Mouse (Mus musculus) MN1 (cell line): ENCODE measurements around the gene Lemd1.

Experiments
- DNase-seq: peaks from one replicate; pipeline ENCODE4 v3.0.0-alpha.2; 2016; ENCODE audit warnings: low spot score

Lemd1 gene

DNA sequence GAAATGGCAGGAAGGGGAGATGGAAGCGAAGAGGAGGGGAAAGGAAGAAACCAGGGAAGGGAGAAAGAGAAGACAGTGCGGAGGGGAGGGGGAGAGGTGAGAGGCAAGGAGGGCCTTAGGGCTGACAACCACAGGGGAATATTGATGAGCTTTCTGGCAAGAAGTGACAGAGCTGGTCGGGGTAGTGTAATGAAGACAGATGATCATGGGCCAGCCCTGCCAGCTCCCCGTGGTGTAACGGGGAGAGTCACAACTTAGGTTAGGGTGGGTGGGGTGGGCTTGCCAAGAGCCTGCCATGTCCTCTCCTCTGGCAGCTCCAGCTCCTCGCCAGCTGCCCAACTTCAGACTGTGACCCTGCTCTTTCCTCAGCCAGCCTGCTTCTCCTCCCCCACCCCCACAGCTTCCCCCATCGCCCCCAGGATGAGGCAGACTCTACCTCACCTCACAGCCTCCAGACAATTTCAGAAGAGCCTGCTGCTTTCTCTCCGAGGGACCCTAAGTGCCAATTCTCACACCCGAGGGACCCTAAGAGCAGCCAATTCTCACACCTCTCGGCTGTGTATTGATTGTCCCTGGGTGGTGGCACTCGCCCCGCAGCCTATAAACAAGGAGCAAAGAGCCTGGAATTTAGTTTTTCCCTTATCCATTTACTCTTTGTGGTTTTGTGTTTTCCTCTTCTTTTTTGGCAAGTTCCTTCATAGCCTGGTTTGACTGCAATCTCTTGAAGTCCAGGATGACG, 26.3 kb upstream of the Lemd1 start:
- DNase-seq, result no peak

DNA sequence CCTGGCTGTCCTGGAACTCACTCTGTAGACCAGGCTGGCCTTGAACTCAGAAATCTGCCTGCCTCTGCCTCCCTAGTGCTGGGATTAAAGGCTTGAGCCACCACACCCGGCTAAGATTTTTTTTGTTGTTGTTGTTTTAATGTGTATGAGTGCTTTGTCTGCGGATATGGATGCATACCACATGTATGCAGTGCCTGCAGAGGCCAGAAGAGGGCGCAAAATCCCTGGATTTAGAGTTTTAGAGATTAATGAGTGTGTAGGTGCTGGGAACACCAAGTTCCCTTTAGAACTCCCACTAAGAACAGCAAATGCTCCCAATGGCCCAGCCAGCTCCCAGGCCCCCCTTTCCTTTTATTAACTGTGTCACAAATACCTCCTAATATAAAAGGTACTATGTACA, 25.4 kb upstream of the Lemd1 start:
- no peak for DNase-seq

DNA sequence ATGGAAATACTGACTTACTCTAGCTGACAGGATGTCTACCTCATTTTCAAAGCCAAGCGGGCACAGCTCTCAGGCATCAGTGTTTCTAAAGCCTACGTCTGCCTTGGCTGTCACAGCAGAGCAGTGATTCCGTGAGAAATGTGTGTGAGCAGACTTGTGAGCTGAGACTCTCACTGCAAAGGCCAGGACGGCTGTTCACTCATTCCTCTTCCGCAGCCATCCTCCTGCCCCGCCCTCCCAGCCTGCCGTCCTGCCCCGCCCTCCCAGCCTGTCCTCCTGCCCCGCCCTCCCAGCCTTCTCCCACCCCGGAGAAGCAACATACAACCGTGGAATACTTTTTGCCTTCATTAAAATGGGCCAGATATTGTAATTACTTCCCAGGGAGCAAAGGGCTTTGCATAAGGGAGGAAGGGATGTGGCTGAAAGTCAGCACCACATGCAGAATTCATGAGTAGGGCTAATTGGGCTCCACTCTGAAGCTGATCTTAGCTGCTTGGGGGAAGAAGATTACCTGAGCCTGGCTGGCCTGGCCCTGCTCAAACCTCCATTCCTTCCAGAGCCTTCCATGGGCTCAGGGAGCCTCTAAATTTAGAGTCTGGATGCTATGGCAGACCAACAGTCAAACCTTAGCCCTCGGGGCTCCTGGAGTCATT, 23.0 kb upstream of the Lemd1 start:
- DNase-seq, result no peak

DNA sequence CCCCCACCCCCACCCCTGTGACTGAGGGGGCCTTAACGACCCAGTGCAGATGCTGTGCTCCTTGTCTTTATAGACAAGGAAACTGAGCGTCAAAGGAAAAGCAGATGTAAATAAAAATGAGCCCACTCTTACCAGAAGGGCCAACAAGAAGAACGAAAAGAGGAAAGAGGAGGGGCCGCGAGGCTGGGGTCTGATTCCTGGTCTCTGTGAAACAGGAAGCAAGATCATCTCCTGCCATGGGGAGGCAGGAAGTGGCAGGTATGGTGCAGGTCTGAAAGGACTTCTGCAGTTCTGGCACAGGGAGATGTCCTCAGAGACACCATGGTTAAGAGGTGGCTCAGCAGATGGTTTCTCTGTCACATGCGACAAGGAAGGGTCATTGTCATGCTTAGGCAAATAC, 20.5 kb upstream of the Lemd1 start:
- no peak for DNase-seq

DNA sequence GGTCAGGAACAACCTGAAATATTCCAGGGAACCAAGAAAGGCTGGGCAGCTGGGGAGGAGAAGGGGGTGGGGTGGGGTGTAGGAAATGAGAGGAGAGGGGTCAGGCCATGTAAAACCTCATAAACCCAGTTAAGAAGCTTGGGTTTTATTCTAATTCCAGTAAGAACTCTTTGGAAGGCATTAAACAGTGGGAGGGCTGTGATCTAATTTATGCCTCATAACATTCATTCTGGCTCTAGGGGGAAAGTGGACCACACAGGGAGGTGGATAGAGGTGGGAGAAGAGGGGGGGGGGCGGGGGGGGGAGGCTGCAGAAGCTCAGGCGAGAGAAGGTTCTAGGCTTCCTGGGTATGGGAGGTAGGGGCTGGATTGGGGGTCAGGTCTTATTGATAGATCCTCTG, 19.6 kb upstream of the Lemd1 start:
- DNase-seq, result no peak

DNA sequence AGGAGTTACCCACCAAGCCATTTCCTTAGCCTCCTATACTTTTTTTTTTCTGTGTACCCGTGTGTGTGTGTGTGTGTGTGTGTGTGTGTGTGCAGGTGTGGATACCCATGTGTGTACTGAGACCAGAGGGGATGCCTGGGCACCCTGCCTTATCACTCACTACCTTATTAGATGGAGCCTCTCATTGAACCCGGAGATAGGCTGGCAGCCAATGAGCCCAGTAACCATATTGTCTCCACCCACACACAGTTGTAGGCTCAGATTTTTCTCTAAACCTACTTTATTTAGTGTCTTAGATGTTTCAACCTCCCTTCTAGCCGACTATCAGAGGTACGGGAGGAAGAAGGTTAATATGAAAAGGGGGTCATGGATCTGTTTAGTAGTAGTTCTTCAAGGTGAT, 4.9 kb upstream of the Lemd1 start:
- no peak for DNase-seq

DNA sequence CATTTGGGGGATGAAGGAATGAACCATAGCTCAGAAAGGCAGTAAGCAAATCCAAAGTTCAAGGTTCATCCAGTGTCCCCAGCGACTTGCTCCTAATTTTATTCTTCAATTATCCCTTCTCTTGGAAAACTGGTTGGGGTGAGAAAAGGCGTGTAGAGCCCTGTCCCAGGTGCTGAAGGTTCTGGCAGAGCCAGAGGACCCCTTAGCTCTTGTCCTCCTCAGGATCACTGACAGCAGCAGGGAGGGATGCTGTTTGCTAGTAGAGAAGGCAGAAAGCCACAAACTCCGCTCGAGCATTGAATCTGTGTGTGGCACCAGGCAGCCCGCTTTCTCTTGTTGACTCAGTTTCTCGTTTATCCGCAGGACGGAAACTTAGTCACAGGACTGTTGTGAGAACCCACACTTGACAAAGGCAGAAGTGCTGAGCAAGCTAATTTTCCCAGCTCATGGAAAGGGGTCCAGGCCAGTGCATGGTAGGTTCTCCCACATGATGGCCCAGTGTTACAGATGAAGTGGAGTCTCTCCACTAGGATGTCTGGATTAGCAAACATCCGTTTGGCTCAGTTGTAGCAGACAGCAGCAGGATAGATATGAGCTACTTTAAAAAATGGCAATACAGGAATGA, 2.7 kb upstream of the Lemd1 start:
- no peak for DNase-seq

DNA sequence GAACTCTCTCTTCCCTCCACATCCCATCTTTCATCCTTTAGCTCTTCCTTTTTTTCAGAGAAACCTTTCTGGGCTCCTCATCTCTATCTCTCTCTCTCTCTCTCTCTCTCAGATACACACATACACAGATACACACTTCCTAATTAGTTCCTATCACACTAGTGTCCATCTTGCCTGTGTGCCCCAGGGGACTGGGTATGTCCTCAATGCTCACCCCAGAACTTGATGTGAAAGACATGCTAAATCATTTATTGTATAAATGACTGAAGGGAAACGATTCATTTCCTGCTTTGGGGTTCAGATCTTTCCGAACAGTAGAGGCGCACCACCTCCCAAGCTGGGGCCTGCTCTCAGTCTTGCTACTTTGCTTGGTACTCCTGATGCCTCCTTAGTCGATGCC, 2.0 kb upstream of the Lemd1 start:
- no peak for DNase-seq

DNA sequence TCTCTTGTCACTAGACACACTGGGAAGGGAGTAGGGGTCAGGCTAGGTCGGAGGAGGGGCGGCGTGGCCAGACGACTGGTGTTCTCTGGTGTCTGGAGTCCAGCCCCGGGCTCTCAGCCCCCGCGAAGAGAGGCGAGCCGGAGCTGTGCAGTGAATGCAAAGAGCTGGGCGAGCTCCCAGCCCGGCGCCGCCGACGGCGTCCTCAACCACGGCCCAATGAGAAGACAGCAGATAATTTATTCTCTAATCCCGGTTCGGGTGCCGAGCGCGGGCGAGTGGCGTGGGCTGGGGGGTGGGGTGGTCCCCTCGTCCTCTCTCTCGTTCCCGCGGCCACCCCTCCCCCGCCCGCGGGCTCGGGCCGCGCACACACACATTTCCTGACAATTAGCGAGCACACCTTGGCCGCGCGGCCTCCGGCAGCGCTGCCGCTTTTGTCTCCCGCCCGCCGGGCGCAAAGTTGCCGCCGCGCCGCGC, 1.2 kb upstream of the Lemd1 start:
- no peak for DNase-seq

DNA sequence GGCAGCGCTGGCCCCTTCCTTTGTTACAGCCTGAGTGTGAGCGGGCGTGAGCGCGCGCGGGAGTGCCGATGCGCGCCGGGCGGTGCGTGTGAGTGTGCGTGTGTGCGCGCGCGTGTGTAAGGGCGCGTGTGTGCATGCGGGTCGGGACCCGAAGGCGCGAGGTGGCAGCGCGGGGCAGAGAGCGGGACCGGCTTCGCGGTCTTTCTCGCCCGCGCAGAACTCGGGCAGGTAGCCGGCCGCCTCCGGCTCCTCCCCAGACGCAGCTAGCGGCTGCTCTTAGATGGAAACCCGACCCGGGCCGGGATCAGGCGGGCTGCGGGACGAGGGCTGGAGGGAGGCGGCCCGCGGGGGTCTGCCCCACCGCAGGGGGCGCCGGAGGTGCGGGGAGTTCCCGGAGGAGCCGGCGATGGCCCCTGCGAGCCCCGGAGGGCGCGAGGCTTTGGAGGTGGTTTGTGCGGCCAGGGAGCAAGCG, 574 bp upstream of the Lemd1 start:
- no peak for DNase-seq

DNA sequence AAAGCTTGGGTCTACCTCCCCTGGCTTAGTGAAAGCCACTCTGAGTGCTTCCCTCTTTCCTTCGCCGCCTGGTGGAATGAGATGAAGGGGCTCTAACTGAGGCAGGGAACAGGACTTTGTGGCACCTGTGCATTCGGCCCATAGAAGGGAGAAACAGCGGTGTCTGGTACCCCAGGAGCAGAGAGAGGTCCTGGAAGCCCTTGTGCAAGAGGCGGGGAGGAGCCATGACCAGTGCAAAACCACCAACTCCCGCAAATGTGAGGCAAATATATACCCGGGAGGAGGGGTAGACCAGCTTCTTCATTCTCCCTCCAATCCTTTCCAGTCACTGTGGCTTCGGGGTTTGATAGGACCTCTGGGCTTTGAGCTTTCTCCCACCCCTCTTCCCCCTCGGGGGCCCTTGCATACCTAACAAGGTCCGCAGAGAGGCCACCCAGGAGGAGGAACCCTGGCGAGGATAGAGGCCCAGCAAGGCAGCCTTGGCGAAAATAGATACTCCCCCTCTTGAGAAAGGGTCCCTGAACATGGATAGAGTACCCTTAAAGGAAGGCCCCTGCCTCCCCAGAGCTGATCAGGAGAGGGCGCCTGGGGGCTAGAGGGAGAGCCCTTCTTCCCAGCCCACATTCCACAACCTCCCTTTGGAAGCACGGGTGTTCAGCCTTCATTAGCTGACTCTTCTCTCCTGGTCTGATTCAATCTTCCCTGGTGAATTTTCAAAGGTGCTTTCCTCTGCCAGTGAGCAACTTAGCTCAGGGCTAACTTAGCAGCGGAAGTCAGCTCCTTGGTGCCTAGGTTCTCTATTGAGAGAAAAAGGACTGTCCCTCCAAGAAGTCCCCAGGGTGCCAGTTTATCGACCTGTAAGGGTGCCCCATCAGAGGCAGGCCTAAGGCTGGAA, 802 bp downstream of the Lemd1 start:
- no peak for DNase-seq

DNA sequence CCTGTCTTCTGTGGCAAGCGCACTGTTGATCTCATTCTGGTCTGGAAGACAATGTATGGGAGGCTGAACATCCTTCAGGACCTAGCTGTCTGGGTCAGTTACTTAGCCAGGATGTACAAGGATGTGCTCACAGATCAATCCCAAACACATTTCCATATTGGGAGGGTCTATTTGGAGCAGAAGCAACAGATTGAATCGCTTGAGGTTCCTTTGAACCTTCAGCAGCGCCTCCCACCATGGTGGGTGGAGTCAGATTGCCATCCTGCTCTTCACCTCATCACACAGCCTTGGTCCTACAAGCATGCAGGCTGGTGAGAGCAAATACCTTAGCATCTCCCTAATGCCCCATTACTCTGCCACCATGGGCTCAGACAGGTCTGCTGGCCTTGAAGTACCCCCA, 2.6 kb downstream of the Lemd1 start:
- no peak for DNase-seq

DNA sequence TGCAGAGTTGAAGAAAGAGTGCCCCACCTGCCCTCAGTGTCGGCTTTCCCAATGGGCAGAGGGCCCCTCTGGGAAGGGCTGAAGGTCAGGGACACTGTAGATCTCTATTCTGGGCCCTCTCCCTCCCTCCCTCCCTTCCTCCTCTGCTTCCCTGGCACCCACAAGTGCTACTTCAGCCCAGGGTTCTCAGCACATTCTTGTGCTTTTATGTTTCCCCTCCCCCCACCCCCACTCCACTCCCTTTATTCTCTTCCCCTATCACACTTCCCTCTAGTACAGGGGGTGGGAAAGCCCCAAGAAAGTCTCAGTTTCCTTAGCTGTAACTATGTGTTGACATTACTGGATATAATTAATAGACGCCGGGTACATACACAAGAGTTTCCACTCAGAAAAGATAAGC, 3.4 kb downstream of the Lemd1 start:
- no peak for DNase-seq

DNA sequence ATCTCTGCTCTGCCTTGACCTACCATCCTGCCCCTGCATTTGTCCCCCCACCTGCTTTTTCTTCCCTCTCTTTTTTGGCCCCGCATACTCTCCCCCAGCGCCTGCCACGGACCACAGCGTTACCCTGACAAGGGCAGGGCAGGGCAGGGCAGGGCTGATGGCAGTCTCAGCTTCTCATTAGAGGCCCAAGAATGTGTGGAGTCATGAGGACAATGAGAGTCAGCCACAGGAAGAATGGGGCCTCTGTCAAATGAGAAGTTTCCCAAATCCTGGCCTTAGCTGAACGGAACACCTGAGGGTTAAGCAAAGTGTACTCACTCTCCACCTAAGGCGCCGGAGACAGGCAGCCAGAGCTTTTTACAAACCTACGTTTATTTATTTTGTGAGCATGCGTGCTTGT, 3.9 kb downstream of the Lemd1 start:
- DNase-seq, result no peak

DNA sequence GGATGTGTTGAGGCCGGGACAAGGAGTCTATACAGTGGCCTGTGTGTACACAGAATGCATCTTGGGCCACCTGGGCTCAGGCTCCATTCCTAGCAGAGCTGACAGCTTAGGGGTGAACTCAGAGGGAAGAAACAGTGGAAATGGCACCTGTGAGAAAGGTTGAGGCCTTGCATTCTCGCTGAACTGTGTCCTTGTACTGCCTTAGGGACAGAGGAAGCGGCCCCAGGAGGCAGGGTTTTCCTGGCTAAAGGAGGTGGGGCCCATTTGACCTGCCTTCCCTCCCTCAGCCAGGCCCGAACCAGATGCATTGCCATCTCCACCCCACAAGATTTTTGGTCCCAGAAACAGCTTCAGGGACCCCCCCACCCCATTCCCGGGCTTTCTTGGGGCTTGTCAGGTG, 4.5 kb downstream of the Lemd1 start:
- no peak for DNase-seq

DNA sequence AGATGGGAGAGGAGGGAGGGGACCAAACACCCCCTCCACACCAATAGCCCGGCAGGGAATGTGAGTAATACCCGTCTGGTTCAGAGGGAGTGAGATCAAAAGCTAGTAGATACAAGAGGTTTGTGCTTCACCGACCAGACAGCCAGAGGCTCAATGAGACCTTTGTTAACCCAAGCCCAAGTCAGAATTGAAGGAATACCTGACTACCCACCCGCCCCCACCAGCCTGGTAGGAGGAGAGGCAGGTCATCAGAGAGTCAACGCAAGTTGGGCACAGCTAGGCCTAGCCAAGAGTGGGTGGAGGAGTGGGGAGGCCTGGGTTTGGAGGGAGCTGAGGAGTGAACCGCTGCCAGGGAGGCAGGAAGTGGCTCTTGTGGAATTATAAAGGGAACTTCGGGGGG, 5.1 kb downstream of the Lemd1 start:
- no peak for DNase-seq

DNA sequence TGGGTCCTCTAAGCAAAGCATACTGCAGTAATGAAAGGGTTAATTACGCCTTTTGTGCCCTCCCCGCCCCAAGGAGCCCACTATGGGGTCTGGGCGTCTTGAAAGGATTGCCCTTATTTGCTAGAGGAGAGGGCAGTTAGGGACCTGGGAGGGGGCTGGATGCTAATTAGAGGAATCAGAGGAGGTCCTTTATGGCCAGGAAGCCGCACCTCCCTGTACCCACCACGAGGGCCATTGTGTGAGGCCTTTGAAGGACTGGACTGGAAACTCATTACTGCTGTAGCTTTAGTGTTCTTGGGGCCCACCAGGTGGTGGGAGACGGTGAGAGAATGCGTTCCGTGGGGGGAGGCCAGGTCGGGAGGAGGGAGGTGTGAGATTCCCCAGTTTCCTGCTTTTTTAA, 6.4 kb downstream of the Lemd1 start:
- no peak for DNase-seq

DNA sequence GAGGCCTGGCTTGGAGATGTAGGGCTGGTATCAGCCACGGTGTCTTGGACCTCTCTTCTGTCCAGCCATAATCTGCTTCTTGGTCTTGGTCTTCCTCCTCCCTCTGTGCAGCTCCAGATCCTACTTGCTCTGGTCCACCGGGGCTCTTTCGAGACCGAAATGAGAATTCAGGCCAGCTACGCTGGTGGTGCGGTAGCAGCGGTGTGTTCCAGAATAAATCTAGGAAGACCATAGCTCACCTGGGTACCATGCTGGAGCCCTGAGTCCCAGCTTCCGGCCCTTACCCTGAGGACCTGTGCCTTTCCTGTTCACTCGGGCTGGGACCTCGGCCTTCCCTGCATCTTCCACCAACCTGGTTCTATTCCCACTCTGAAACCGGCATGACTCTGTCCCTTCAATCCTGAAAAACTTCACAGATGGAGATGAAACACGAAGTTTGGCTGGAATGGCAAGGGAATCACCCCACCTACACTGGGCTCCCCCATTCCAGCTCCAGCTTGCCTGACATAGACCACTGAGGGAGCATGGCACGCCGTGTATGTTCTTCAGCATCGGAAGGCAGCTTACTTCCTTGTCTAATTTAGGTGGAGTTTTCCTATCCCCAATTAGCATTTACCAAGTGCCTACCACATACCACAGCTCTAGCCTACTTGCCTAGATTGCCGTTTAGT, 7.3 kb downstream of the Lemd1 start:
- DNase-seq, result no peak

DNA sequence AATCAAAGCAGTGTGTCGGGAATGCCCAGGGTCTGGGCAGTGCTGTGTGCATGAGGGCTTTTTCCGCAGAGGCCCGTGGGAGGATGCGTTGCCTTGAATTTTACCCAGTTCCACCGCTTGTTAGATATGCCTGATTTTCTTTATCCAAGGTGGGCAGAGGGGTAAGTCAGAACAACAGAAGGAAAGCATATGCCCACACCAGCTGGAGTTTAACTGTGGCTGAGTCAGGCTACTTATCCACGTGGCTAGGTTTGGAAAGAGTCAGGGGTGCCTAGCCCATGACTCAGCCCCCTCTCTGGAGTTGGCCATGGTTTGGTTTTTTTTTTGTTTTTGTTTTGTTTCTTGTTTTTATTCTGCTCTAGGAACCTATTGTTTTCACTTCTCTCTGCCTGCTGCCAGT, 8.0 kb downstream of the Lemd1 start:
- DNase-seq, result no peak

DNA sequence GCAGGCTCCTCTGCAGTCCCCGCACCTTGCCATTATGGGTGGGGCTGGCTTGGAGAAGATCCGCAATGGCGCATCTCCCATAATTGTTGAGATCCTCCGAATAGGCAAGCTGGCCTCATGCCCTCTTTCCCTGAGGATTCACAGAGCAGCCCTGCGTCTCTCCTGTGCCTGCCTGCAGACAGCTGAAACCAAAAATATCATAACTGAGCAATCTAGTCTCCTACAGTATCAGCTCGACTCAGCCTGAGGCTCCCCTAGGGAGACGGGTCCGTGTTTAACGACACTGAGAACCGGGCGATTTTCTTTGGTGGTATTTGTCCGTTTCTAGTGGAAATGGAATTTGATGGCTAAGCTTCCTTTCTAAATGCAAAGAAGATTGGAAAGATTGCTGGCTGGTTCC, 8.7 kb downstream of the Lemd1 start:
- DNase-seq, result no peak

DNA sequence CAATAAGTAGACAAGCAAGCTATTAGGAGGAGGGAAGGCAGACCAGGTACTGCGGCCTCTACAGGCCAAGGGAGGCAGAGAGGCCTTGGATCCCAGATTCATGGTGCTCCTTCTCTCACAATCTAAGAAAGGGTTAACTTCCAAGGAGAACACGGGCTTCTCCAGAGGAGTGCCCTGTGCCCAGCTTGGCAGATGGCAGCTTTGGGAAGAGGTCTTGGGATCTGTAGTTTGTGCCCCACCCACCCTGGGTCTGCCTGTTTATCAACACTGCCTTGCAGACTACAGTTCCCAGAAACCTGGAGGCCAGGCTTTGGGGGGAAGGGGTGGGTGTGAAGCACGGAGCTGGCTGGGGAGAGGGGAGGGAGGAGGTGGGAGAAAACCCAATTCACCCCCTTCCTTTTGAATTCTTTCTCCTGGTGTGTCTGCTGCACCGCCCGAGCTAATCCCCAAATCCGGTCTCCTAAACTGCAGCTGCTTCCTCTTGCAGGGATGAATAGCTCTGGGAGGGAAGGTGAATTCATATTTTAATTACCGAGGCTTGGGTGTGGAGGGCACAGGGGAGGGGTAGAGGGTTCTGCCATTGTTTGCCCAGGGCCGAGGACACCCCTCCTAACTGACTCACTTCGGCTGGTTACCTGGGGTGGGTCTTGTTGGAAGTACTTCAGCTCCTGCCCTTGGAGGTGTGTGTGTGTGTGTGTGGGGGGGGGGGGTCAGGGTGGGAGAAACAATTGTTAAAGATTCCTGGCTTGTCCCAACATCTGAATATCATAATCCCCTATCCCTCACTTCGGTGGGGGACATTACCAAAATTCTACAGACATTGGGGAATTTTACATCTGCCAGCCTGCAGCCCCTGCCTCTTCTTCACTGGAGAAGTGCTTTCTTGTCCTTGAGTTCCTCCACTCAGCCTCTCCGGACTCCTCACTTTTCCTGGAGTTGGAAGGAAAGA, 9.6 kb downstream of the Lemd1 start:
- no peak for DNase-seq
